Mouse (Mus musculus): ENCODE data around the gene Klf16.

Gene Klf16

DNA sequence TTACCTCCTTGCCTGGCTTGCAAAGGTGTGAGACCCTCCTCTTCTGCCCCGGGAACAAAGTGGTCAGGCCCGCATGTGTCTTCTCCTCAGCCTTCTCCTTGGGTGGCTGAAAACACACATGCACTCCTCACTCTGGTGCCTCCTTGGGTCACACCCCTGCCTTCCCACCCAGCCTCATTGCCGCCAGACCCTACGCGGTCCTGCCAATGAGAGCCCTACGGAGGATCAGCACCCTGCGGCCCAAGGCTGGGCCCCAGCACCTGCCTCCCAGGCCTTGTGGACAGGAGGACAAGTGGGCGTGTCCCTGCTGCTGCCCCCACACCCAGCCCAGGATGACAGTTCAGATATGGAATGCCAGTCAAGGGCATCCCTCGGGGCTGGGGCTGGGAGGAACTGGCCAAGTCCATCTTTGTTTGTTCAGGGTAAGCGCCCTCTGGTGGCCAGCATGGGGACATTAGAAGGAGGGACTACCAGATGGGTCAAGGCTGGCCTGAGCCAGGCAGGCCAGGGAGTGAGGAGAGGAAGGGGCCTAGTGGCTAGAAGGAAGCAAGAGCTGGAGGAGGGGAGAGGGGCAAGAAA, 28.6 kb downstream of the Klf16 start:
- Histone ChIP-seq H3K4me1 (replicated peaks; ENCODE audit: low read depth, low read length) (peaks cover 76% of the 10 kb centered on the region), H3K36me3 (ENCODE audit: insufficient read depth, low read length) (peaks cover 83% of the 10 kb centered on the region), H3K4me3 (replicated peaks; ENCODE audit: low read length) (peak overlapping the region; percentile 3; the same call in 1 of the 2 replicates), H3K27me3 (ENCODE audit: insufficient read depth, low read length) (no peaks in the 10 kb centered on the region), H3K9me3 (ENCODE audit: low read length) (no peaks in the 10 kb centered on the region)
- TF ChIP-seq CTCF (conservative IDR thresholded peaks at IDR 0.05; ENCODE audit: low read length) (peak; percentile 70), POU5F1 (IDR thresholded peaks at IDR 0.05; ENCODE audit: borderline replicate concordance, low read length) (no peak), NANOG (IDR thresholded peaks at IDR 0.05; ENCODE audit: borderline replicate concordance, low read length) (no peak)

GRCm38 (mm10) chr10:80547539-80547938, 29.6 kb downstream of the Klf16 start:
- H3K4me1 ChIP-seq (replicated peaks; ENCODE audit: low read depth, low read length), result peaks cover 71% of the 10 kb centered on the region
- no peak for TF ChIP-seq CTCF (conservative IDR thresholded peaks at IDR 0.05; ENCODE audit: low read length)
- H3K9me3 ChIP-seq (ENCODE audit: low read length), result no peaks in the 10 kb centered on the region
- H3K4me3 ChIP-seq (replicated peaks; ENCODE audit: low read length), result no peak overlapping the region; the same call in 1 of the 2 replicates
- H3K36me3 ChIP-seq (ENCODE audit: insufficient read depth, low read length), result peaks cover 84% of the 10 kb centered on the region
- no peaks in the 10 kb centered on the region for H3K27me3 ChIP-seq (ENCODE audit: insufficient read depth, low read length)

DNA sequence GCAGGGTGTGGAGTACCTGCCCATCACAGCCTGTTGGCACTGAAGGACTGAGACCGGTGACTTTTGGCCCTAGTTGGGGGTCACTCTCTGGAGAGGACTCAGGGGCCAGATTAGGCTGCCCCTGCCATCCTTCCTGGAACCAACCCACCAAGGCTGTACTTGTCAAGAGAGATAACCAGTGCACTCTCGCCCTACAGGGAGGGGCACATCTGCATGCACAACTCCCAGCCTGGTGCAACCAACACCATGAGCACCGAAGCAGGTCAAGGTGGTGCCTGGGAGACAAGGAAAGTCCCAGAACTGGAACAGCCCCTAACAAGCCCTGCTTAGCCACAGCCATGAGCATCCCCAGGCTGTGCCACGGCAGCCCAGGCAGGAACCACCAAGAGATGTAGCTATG, 30.2 kb downstream of the Klf16 start:
- H3K27me3 ChIP-seq (ENCODE audit: insufficient read depth, low read length), result no peaks in the 10 kb centered on the region

GRCm38 (mm10) chr10:80545590-80545989, 31.5 kb downstream of the Klf16 start:
- no peak overlapping the region for H3K4me3 ChIP-seq (replicated peaks; ENCODE audit: low read length)
- peaks cover 99% of the 10 kb centered on the region for H3K36me3 ChIP-seq (ENCODE audit: insufficient read depth, low read length)
- no peaks in the 10 kb centered on the region for H3K27me3 ChIP-seq (ENCODE audit: insufficient read depth, low read length)
- H3K9me3 ChIP-seq (ENCODE audit: low read length), result no peaks in the 10 kb centered on the region
- H3K4me1 ChIP-seq (replicated peaks; ENCODE audit: low read depth, low read length), result peaks cover 67% of the 10 kb centered on the region
- TF ChIP-seq POU5F1 (IDR thresholded peaks at IDR 0.05; ENCODE audit: borderline replicate concordance, low read length), result no peak
- TF ChIP-seq CTCF (conservative IDR thresholded peaks at IDR 0.05; ENCODE audit: low read length), result no peak
- TF ChIP-seq NANOG (IDR thresholded peaks at IDR 0.05; ENCODE audit: borderline replicate concordance, low read length), result no peak

More for the DNA sequence above, 30.2 kb downstream of the Klf16 start:
- no peak for TF ChIP-seq CTCF (conservative IDR thresholded peaks at IDR 0.05; ENCODE audit: low read length)
- TF ChIP-seq POU5F1 (IDR thresholded peaks at IDR 0.05; ENCODE audit: borderline replicate concordance, low read length), result no peak
- no peak for TF ChIP-seq NANOG (IDR thresholded peaks at IDR 0.05; ENCODE audit: borderline replicate concordance, low read length)
- H3K4me1 ChIP-seq (replicated peaks; ENCODE audit: low read depth, low read length), result peaks cover 68% of the 10 kb centered on the region
- no peaks in the 10 kb centered on the region for H3K9me3 ChIP-seq (ENCODE audit: low read length)
- H3K36me3 ChIP-seq (ENCODE audit: insufficient read depth, low read length), result peaks cover 90% of the 10 kb centered on the region
- H3K4me3 ChIP-seq (replicated peaks; ENCODE audit: low read length), result no peak overlapping the region; the same call in 1 of the 2 replicates

GRCm38 (mm10) chr10:80543873-80544272, 33.2 kb downstream of the Klf16 start:
- peaks cover 63% of the 10 kb centered on the region for H3K4me1 ChIP-seq (replicated peaks; ENCODE audit: low read depth, low read length)
- no peaks in the 10 kb centered on the region for H3K27me3 ChIP-seq (ENCODE audit: insufficient read depth, low read length)
- no peak for TF ChIP-seq NANOG (IDR thresholded peaks at IDR 0.05; ENCODE audit: borderline replicate concordance, low read length)
- peaks cover 85% of the 10 kb centered on the region for H3K36me3 ChIP-seq (ENCODE audit: insufficient read depth, low read length)
- H3K9me3 ChIP-seq (ENCODE audit: low read length), result no peaks in the 10 kb centered on the region
- no peak overlapping the region for H3K4me3 ChIP-seq (replicated peaks; ENCODE audit: low read length)

GRCm38 (mm10) chr10:80539493-80539892, 37.6 kb downstream of the Klf16 start:
- H3K4me3 ChIP-seq (replicated peaks; ENCODE audit: low read length), result peak overlapping the region; percentile 17; the same call in 1 of the 2 replicates
- H3K4me1 ChIP-seq (replicated peaks; ENCODE audit: low read depth, low read length), result peaks cover 58% of the 10 kb centered on the region
- peaks cover 42% of the 10 kb centered on the region for H3K36me3 ChIP-seq (ENCODE audit: insufficient read depth, low read length)
- H3K9me3 ChIP-seq (ENCODE audit: low read length), result no peaks in the 10 kb centered on the region
- H3K27me3 ChIP-seq (ENCODE audit: insufficient read depth, low read length), result peaks cover 12% of the 10 kb centered on the region
- TF ChIP-seq POU5F1 (IDR thresholded peaks at IDR 0.05; ENCODE audit: borderline replicate concordance, low read length) (no peak), NANOG (IDR thresholded peaks at IDR 0.05; ENCODE audit: borderline replicate concordance, low read length) (no peak), CTCF (conservative IDR thresholded peaks at IDR 0.05; ENCODE audit: low read length) (no peak)

GRCm38 (mm10) chr10:80538710-80539394, 38.3 kb downstream of the Klf16 start, which contains the start of gene Atp8b3:
TSS of gene Atp8b3 (minus strand) at chr10:80539124.
- TF ChIP-seq CTCF (conservative IDR thresholded peaks at IDR 0.05; ENCODE audit: low read length), result peak; percentile 18; the same call in 1 of the 2 replicates
- no peak for TF ChIP-seq POU5F1 (IDR thresholded peaks at IDR 0.05; ENCODE audit: borderline replicate concordance, low read length)
- TF ChIP-seq NANOG (IDR thresholded peaks at IDR 0.05; ENCODE audit: borderline replicate concordance, low read length), result no peak
- Histone ChIP-seq H3K36me3 (ENCODE audit: insufficient read depth, low read length) (peaks cover 36% of the 10 kb centered on the region), H3K9me3 (ENCODE audit: low read length) (no peaks in the 10 kb centered on the region), H3K4me3 (replicated peaks; ENCODE audit: low read length) (peak within 1 kb of the TSS; percentile 82), H3K27me3 (ENCODE audit: insufficient read depth, low read length) (peaks cover 12% of the 10 kb centered on the region), H3K4me1 (replicated peaks; ENCODE audit: low read depth, low read length) (peaks cover 65% of the 10 kb centered on the region)

- Histone ChIP-seq H3K4me1 (replicated peaks; ENCODE audit: low read depth, low read length) (peaks cover 72% of the 10 kb centered on the region), H3K27me3 (ENCODE audit: insufficient read depth, low read length) (peaks cover 12% of the 10 kb centered on the region), H3K4me3 (replicated peaks; ENCODE audit: low read length) (peak overlapping the region; percentile 82; the same call in 1 of the 2 replicates), H3K9me3 (ENCODE audit: low read length) (no peaks in the 10 kb centered on the region), H3K36me3 (ENCODE audit: insufficient read depth, low read length) (peaks cover 29% of the 10 kb centered on the region)
- TF ChIP-seq CTCF (conservative IDR thresholded peaks at IDR 0.05; ENCODE audit: low read length) (no peak), POU5F1 (IDR thresholded peaks at IDR 0.05; ENCODE audit: borderline replicate concordance, low read length) (no peak), NANOG (IDR thresholded peaks at IDR 0.05; ENCODE audit: borderline replicate concordance, low read length) (no peak)
These were observed 38.9 kb downstream of the Klf16 start for GRCm38 (mm10) chr10:80538180-80538579.
